Mouse (Mus musculus): ENCODE data around the gene Pax5.
A peak's percentile ranks its signal among the peaks of the same experiment; 100 is the strongest.
"Not testable (repeated sequence)": the region's sequence is repeated elsewhere in the genome, so short reads cannot be mapped to it uniquely, and the experiment has no call there.

Pax5 gene

DNA sequence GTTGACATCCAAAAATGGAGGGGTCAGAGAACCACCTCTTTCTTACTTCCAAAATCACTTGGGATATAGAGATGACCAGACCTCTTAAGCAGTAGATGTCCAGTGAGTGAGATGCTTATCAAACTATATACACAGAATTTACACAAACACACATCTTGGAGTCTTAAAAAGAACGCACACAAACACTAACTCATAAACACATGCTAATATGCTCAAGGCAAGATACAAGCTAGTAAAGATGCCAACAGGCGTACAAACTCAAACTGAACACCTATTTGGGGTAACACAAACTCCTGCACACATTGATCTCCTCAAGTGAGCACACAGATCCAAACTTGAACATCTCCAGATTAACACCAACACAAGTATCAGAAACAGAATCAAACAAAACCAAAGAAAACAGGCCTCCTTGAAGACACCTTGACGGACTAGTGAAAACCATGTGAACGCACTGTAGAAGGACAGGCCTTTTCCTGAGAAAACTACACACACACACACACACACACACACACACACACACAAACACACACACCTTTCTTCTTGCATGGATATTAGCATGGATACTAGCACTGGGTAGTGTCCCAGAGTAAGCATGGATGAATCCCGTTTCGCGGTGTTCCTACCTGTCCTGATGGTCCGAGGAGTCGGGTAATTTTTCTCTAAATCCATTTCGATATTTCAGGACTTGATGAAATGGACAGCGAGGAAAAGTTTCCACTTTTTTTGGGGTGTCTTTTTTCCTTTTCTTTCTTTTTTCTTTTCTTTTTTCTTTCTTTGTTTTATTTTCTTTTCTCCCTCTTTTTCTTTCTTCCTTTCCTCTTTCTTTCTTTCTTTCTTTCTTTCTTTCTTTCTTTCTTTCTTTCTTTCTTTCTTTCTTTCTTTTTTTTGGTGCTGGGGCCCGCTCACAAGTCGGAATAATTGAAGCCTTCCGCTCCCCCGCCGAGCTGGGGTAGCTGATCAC is at the start of gene Pax5:
TSS of gene Pax5 (minus strand) at position 748 of the 961 bp plus-strand sequence.
- no peak for DNase-seq (ENCODE audit: low spot score in 2 of 2)

DNA sequence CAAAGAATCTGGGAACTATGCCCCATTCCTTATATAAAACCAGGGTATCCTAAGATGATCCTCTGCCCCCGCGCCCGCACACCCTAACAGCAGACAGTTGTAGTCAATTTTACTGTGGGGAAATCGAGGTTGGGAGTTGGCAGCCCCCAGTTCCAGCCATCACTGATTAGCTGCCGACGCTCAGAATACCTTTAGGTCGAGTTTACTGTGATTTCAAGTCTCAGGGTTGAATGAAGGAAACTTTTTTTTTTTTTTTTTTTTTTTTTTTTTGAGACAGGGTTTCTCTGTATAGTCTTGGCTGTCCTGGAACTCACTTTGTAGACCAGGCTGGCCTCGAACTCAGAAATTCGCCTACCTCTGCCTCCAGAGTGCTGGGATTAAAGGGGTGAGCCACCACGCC is 46.8 kb upstream of the Pax5 start:
- not testable (repeated sequence) for DNase-seq (ENCODE audit: low spot score in 2 of 2)

DNA sequence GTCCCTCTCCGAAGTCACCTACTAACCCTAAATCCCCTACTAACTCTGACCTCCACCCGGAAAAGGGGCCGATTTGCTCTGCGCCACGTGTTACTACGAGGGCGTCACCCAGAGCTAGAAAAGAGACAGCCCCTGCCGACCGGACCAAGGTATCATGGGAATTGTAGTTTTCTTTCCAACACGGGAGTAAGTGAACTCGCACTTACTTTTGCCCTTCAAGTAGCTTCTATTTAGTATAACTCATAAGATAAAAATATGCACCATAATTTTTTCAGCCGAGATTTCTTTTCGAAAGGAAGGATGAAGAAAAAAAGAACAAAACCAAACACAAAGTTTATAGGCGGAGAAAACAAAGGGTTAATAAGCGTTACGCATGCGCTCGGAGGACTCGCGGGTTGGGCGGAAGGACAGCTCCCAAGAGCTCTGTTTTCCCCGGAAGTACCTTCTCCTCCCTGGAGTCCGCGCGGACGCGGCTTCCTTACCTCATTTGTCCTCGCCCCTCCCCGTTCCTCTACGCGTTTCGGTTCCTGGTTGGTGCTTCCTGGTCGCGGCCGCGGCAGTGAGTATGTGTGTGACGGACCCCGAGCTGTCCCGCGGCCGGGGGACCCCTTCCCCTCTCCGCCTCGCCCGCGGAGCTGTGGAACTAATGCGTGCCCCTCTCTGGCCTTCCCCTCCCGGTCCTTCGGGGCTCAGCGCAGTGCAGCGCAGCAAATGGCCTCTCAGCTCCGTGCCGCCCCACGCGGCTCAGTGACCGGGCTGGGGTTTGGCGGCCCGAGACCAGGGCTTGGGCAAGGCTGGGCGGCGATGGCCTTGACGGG is 46.1 kb upstream of the Pax5 start:
- peak; percentile 86 to 93 for DNase-seq (ENCODE audit: low spot score in 2 of 2)

DNA sequence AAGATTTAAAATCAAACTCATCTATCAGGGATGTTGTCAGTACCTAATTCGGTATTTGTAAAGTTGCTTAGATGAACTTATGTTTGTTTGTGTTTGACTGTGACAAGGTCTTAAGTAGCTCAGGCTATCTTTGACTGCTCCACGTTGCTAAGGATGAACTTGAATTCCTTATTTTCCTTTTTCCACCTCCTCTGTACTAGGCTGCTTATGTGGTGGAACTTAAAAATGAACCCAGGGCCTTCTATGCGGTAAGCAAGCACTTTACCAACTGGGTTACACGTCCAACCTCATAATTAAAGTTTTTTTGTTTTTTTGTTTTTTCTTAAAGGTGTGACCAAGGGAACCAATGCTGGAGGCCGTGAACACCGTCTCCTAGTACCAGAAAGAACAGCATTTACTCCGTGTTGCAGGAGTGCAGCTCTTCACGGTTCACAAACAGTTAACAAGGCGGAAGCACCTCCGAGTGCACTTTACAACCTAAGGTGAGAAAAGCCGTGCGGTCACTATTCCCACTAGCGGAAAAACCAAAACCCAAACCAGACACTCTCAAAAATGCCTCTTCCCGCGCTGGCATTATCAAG is 45.4 kb upstream of the Pax5 start, which contains the start of gene Zcchc7:
TSS of gene Zcchc7 (plus strand) at position 325 of the 581 bp plus-strand sequence.
- DNase-seq (ENCODE audit: low spot score in 2 of 2), result no peak

DNA sequence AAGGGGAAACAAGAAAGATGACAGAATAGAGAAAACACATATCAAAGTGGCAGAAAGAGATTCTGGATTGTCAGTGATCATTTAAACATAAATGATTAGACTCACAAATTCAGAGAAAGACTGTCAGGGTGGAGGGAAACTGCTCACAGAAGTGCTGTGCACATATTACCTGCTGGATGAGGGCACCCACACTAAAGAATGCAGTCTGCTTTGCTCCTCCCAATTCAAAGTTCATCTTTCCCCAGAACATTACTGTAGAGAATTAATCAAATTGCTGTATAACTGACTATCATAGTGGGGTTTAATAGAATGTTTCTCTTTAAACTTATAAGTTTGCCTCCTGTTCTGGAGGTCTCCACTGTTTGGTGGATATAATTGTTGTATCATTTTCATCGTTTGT is 30.2 kb upstream of the Pax5 start:
- DNase-seq (ENCODE audit: low spot score in 2 of 2), result no peak

DNA sequence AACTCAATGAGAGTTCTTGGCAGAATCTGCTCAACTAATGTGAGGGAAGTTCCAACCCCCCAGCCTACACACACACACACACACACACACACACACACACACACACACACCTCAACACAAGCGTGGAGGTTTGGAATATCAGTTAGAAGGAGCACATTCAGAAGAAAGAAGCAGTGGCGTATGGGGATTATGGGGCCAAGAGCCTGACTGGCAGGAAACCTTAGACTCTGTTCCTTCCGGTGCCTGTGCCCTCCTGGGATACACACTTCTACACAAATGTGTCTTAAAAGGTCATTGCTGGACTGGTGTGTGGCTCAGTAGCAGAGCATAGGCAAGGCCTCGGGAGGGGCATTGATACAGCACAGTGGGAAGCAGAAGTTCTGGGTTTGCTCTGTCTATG is 10.9 kb upstream of the Pax5 start:
- DNase-seq (ENCODE audit: low spot score in 2 of 2), result no peak

DNA sequence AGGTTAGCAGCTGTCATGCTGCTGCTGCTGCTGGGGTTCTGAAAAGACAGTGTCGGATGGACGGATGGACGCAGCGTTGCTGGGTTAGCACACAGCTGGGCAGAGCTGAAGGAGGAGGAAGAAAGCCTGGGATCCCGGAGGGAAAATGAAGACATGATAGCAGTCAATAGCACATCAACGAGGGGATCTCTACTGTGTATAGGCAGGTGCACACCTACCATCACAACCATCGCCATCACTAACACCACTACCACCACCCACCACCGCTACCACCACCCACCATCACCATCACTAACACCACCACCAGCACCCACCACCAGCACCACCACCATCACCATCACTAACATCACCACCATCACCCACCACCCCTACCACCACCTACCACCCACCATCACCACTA is 9.8 kb upstream of the Pax5 start:
- DNase-seq (ENCODE audit: low spot score in 2 of 2), result no peak

DNA sequence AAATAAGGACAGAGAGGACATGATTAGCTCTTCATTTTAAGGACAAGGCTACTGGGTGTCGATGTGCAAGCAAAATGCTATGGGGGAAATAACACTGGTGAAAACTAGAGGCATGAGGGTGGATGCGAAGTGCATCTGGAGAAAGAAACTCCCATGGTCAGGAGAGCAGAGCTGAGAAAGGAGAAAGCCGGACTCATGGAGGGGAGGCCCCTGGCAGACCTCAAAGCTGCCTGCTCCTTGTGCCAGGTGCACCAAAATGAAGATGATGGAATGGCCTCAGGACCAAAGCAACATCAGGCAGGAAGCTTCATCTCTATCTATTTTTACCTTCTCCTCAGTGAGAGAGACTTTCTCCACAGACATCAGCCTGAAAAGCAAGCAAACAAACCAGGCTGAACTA is 7.4 kb upstream of the Pax5 start:
- no peak for DNase-seq (ENCODE audit: low spot score in 2 of 2)

DNA sequence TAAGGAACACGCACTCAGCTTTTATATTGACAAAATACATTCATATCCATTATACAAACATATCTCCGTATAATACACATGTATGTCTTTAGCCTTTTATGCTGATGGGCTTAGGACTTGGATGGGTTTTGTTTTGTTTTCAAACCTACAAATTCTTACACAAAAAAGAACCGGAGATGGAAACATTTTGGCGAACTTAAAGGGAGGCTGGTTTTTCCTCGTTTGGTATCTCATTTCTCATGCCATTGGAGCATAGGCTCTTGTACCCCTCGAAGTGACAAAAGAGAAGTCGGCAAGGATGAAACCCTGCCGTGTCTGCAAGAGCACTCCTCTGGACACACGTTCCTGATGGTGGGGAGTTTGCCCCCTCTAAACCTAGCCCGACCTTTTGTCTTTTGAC is 6.1 kb upstream of the Pax5 start:
- DNase-seq (ENCODE audit: low spot score in 2 of 2), result no peak

DNA sequence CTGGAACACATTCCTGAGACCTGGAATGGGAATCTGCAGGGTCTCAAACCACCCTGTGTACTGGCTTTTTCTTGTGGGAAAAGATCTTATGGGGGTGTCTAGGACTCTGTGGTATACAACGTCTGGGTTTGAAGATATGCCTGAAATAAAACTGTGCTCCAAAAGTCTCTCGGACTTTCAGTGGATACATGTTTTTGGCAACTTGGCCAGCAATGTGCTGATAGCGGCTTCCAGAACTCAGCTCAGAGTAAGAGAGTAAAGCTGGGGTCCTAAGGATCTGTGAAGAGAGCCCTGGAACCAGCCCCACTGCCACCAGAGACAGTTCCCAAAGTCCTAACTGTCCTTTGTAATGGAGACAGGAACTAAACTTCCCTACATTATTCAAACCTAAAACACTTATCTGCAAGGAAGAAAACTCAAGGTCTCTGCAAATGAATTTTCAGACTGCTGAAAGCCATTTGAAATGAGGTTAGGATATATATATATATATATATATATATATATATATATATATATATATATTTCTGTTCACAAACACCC is 5.4 kb upstream of the Pax5 start:
- DNase-seq (ENCODE audit: low spot score in 2 of 2), result no peak

DNA sequence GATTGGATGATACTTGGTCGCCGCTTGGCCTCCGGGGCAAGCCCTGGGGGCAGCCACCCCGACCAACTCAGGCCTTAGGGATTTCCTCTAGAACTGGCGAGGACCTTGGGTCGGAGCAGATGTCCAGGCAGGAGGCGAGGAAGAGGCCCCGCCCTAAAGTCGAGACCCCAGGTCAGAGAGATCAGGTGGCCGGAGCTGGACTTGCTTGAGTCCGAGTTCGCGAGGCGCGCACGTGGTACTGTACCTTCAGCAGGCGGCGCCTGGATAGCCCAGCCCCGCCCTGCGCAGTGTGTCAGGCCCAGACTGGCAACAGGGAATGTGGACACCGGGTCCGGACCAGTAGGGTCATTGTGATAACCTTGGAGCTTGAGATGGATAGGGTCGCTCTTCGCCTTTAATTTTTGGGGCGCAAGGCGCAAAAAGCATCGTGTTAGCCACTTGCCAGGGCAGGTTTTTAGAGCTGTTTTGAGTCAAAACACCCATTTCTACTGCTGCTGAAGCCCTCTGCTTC is 3.9 kb upstream of the Pax5 start:
- DNase-seq (ENCODE audit: low spot score in 2 of 2), result no peak

DNA sequence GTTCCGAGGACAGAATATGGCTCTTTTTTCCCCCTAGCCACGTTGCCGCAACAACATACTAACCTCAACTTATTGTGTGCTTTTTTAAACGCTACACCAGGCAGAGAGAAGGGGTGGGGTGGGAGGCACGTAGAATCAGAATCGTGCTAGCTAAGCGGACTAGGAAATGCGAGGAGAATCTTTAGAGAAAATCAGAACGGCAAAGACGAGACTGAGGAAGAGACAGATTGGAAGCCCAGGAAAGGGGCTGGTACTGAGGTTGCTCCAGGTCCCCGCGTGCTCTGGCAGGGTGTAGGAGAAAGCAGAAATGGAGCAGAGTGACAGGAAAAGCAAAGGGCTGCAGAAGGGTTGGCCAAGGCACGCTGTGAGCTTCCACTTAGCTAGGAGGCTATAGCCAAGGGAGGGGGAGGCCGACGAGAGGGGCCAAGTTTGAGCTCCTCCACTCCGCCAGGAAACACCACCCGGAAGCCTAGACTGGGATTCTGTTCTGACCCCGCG is 3.3 kb upstream of the Pax5 start:
- no peak for DNase-seq (ENCODE audit: low spot score in 2 of 2)

DNA sequence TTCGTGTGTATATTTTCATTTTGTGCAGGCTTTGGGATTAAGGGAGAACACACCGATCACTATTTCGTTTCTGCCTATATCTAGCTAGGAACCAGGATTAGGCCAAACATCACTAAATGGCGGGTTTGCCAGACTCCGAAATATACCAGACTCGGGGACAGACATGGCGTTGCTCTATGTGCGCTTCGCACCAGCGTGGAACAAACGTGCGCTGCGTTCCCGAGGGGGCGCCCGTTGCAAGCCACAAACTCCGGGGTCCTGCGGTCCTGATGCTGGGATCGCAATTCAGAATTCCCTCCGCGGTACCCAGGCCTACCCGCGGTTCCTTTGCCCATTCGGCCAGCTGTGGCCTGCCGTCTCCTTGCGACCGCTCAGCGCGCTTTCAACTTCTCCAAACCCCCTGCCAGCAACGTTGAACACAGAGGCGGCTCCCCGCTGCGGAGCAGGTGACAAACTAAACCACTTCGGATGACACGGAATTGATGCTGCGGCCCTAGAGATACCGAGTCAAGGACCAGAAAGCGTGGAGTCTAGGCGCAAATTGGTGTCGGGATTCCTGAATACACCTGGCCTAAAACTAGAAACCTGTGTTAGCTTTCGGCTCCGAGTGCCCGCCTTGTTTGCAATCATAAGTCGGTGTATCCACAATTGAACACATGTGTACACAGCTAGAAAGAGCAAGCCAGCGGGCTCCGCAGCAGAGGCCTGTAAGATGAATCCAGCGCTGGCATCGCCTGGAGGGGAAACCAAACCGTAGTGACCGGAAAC is 2.7 kb upstream of the Pax5 start:
- DNase-seq (ENCODE audit: low spot score in 2 of 2), result no peak

DNA sequence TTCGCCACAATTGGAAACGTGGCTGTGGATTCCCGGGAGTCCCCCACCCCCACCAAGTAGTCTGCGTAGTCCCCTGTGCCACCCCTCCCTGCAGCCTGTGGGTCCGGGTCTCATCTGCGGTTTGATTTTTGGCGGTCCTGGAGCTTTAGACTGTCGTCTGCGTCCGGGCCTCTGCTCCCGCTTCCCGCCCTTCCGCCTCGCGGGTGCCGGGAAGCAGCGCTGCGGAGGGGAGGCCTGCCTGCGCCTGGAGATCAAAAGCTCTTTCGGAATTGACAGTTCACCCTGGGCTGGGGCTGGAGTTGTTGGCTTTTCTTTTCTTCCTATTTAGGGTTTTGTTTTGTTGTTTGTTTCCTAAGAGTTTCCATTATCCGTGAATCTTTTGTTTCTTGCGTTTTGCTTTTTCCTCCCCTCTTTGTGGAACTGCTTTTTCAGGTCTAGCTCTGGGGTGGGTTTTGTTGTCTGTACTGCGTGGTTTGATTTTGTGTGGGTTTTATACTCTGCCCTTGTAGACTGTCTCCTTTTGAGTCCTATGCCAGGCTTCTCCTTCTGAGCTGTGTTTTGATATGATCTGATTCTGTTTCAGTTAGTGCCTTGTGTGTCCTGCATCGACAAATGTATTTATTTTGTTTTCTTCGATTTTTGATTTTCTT is 1.9 kb upstream of the Pax5 start:
- no peak for DNase-seq (ENCODE audit: low spot score in 2 of 2)

DNA sequence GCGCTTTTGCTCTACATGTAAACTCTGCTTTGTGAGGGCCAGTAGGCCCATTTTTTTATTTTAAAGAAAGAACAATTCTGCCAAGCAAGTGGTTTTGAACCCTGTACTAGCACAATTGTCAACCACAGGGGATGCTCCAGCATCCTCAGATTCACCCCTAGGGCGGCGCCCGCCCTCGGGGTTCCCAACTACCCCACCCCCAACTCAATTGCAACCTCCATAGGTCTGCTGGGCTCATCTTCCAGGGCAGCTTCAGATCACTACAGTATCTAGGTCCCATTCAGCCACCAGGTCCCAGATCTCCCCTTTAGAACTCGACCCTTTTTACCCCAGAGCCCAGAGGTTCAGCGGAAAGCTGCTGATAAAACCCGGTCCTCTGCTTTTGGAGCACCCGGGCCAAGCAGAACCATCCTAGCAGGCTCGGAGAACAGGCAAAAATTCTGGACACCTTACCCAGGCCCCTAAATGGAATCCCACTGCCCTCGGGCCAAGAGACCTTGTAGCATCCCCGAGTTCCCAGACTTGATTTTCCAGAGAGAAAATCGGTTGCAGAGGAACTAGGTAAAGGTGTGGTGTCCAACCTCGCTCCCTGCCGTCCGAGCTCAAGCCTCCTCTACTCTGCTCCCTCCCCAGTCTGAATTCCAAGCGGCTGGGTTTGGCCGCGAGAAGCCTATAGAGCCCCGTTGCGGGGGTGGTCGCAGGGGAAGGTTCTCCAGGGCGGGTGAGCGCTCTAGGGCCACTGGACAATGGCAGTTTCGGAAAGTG is 1.0 kb upstream of the Pax5 start:
- DNase-seq (ENCODE audit: low spot score in 2 of 2), result no peak

DNA sequence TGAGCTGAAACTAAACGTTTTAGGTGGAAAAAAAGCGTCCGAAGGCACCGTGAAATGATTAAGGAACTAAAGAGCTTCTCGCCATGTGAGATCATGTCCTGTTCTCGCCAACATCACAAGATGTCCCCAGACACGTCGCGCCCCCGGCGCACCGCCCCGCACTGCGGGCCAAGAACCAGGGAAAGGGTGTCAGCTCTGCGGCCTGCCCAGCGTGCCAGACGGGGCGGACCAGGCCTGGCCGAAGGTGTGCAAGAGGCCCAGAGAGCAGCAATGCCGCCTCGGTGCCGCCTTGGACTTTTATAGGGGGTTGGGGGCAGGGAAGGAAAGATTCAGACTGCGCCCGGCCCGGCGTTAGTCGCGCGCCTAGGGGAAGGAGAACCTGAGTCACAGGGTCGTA is 412 bp upstream of the Pax5 start:
- no peak for DNase-seq (ENCODE audit: low spot score in 2 of 2)

DNA sequence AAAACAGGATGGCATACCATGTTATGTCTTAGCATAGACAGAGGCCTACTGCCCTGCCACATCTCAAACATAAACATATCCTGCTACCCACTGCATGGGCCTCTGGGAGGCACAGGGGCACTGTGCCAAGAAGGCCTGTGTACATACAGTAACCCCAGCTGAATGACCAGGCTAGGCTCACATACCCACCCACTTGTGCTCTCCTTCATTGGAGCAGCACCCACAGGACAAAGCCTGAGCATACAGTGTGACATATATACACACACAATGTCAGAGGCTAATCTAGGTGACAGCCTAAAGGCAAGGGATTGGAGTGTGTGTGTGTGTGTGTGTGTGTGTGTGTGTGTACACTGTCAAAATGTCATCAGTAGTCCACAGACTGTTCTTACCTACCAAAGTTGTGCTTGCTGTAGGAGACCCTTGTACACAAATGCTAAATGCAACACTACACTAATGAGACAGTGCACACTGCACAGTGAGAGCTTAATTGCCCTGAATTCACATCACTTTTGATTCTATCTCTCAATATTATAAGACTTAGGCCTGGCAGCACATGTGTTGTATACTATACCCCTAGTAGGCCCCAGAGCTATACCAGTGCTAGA is 1.1 kb downstream of the Pax5 start:
- no peak for DNase-seq (ENCODE audit: low spot score in 2 of 2)

DNA sequence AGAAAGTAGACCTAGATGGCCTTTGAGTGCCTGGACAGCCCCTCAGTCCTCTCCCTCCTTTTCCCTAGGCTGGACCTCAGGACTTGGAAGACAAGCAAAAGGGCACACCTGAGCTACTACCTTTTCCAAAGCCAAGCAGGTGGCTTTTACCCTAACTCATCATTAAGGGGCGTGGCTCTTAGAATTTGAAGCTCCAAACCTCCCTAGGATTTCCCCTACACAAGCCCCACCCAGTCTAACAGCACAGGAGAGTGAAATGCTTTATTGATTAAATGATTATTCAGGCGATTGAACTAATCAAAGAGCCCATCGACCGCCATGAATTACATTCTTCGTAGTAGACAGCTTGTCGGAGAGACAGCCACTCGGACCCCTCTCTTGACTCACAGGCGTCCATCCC is 2.0 kb downstream of the Pax5 start:
- DNase-seq (ENCODE audit: low spot score in 2 of 2), result no peak

DNA sequence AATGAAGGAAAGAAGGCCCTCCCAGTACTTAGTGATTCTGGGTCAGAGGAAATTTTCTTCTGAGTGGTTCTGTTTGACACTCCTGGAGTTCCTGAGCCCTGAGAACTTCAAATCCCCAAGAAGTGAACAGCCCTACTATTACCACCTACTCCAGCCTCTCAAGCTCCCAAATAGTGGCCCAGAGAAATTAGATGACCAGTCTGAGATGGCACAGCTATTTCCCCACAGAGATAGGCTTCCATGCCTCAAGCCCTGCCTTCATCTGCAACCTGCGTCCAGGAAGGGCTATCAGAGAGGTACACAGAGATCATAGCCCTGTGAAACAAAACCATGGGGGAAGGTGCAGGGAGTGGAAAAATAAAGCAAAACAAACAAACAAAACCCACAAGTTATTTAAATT is 3.4 kb downstream of the Pax5 start:
- no peak for DNase-seq (ENCODE audit: low spot score in 2 of 2)
